Mouse (Mus musculus): ENCODE measurements around the gene Zranb3.
A peak's percentile ranks its signal among the peaks of the same experiment; 100 is the strongest.

Gene Zranb3

DNA sequence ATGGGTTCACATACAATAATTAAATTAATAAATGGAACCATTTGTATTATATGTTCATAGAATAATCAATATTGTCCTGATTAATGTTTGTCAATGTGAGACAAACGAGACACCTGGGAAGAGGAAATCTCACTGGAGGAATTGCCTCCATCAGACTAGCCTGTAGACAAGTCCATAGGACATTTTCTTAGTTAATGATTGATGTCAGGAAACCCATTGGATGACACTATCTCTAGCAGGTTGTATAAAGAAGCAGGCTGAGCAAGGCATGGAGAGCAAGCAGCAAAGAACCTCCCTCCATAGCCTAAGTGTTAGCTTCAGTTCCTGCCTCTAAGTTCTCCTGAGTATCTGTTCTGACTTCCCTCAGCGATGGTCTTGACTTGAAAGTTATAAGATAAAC, 169.4 kb downstream of the Zranb3 start:
- no peak for DNase-seq

DNA sequence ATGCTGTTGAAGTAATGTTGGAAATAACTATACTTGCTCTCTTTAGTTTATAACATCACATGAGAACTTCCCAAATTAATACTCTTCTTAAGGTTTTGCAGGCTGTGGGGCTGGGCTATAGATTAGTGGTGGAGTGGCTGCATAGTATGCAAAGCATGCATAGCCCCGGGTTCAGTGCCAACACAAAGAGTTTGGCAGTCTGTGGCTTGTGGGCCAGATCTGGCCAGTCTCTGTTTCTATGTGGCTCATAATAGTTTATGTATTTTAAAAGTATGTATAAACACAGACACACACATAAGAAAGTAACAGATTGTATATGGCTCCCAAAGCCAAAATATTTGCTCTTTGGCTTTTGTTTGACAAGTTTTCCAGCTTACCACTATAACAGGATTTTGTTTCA, 187.0 kb downstream of the Zranb3 start:
- DNase-seq = no peak

DNA sequence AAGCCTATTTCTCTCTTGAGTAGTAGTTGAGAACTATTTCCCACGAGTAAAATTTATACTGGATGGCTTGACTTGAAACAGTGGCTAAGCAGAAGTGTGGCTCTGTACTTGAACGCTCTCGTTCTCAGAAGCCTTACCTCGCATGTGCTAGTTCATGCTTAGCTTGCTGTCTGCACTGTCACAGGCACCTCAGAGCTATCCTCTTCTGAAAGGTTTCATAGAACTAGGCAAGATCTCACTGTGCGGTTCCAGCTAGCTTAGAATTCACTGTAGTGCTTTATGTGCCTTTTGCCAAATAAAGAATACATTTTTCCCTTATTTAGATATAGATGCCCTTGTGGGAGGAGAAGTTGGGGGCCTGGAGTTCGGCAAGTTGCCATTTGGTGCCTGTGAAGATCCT, 187.5 kb downstream of the Zranb3 start:
- DNase-seq = no peak

DNA sequence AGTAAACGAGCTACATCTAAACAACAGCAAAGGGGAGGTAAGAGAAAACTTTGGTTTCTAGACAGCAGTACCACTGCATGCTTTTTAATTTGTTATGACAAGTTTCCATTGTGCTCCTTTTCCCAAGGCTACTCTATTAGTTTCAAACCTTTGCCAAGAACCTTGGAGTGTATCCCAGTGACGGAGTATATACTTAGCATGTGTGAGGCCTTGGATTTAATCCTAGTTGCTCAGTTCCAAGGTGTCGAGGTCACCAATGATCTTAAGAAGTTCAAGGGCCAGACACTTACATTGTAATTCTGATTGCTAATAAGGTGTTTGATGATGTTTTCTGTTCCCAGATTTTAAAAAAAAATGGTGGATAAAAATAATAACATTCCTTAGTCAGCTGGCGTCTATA, 189.7 kb downstream of the Zranb3 start:
- no peak for DNase-seq

DNA sequence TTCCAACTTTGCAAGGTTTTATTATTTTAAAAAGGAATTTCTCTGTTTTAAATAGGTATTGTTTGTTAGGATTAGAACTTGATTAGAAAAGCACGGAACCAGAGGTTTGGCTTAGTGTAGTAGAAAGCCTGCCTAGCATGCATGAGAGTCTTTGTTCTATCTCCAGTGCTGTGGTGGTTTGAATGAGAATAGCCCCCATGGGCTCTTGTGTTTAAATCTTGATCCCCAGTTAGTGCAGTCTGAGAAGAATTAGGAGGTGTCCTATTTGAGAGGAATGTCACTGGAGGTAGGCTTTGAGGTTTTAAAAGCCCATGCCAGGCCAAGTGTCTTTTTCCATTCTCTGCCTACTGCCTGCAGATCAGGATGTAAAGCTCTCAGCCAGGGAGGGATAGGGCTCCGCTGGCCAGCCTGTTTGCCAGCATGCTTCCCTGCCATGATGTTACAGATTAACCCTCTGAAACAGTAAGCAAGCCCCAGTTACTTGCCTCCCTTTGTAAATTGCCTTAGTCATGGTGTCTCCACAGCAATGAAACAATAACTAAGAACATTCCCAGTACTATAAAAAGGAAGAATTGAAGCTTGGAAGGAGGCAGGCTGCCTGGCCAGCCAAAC, 198.0 kb downstream of the Zranb3 start:
- DNase-seq = peak; percentile 12
